Mouse (Mus musculus): ENCODE measurements at regions not wholly inside any gene's neighbourhood (a gene's known extent, or its start where the extent isn't known, plus 50 kb on each side); places are given as distances from the start of the nearest gene placed in this dataset.
"Not testable (repeated sequence)": the region's sequence is repeated elsewhere in the genome, so short reads cannot be mapped to it uniquely, and the experiment has no call there.

- Histone ChIP-seq H3K4me3 (ENCODE audit: low read depth, low read length) (no peak overlapping the region), H3K9ac (ENCODE audit: low read length) (no peak overlapping the region), H3K4me1 (ENCODE audit: control insufficient read depth, insufficient read depth, low read length) (no peaks in the 10 kb centered on the region), H3K36me3 (ENCODE audit: control insufficient read depth, insufficient read depth, low read length) (no peaks in the 10 kb centered on the region), H3K9me3 (ENCODE audit: control insufficient read depth, low read length) (no peaks in the 10 kb centered on the region), H3K27me3 (ENCODE audit: control insufficient read depth, insufficient read depth, low read length) (no peaks in the 10 kb centered on the region), H3K27ac (ENCODE audit: low read depth, low read length) (no peak overlapping the region), H3K4me2 (no peak overlapping the region)
- 75% methylated on average over 1 of the region's 1 CpGs for WGBS
- DNase-seq (ENCODE audit: low spot score, missing footprints) (peak; percentile 79), ATAC-seq (ENCODE audit: low FRiP score) (no peak)
Measured at GRCm38 (mm10) chr2:39835370-39835769, 609.1 kb upstream of the Ppp6c start.

- no peaks in the 10 kb centered on the region for H3K36me3 ChIP-seq (ENCODE audit: control insufficient read depth, insufficient read depth, low read length)
- WGBS = 84% methylated on average over 2 of the region's 2 CpGs
- no peak for ATAC-seq (ENCODE audit: low FRiP score)
- no peak overlapping the region for H3K27ac ChIP-seq (ENCODE audit: low read depth, low read length)
- no peak overlapping the region for H3K4me3 ChIP-seq (ENCODE audit: low read depth, low read length)
- no peaks in the 10 kb centered on the region for H3K9me3 ChIP-seq (ENCODE audit: control insufficient read depth, low read length)
- H3K27me3 ChIP-seq (ENCODE audit: control insufficient read depth, insufficient read depth, low read length) = no peaks in the 10 kb centered on the region
- H3K9ac ChIP-seq (ENCODE audit: low read length) = no peak overlapping the region
- DNase-seq (ENCODE audit: low spot score, missing footprints) = peak; percentile 75
- no peak overlapping the region for H3K4me2 ChIP-seq
- no peaks in the 10 kb centered on the region for H3K4me1 ChIP-seq (ENCODE audit: control insufficient read depth, insufficient read depth, low read length)
Measured at GRCm38 (mm10) chr2:39823851-39824250, 597.6 kb upstream of the Ppp6c start.

GRCm38 (mm10) chr2:39806681-39807080 is 580.4 kb upstream of the Ppp6c start:
- not testable (repeated sequence) for H3K4me1 ChIP-seq (ENCODE audit: control insufficient read depth, insufficient read depth, low read length); H3K36me3 ChIP-seq (ENCODE audit: control insufficient read depth, insufficient read depth, low read length); H3K4me3 ChIP-seq (ENCODE audit: low read depth, low read length); H3K4me2 ChIP-seq; H3K27me3 ChIP-seq (ENCODE audit: control insufficient read depth, insufficient read depth, low read length); H3K27ac ChIP-seq (ENCODE audit: low read depth, low read length); ATAC-seq (ENCODE audit: low FRiP score); H3K9ac ChIP-seq (ENCODE audit: low read length); H3K9me3 ChIP-seq (ENCODE audit: control insufficient read depth, low read length)
- peak; percentile 85 for DNase-seq (ENCODE audit: low spot score, missing footprints)
- 58% methylated on average over 16 of the region's 16 CpGs for WGBS
